Mouse (Mus musculus): ENCODE measurements at regions not wholly inside any gene's neighbourhood (a gene's known extent, or its start where the extent isn't known, plus 50 kb on each side); places are given as distances from the start of the nearest gene placed in this dataset.
A peak's percentile ranks its signal among the peaks of the same experiment; 100 is the strongest.

DNA sequence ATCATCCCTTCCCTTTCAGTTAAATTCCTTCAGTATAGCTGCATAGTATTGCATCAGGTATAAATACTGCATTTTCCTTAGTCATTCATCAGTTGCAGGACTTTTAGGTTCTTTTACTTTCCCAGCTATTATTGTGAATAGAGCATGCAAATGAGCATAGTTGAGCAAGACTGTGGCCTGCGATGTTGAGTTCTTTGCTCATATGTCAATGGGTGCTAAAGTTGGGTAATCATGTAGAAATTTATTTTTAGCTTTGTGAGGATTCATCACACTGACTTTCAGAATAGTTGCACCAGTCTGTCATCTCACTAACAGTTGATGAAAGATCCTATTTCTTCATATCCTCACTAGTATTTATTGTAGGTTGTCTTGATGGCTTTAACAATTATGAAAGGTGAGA is 380.3 kb upstream of the Arrdc3 start:
- no peak for DNase-seq

GRCm38 (mm10) chr13:80514171-80514981 is 368.8 kb upstream of the Arrdc3 start:
- no peak for DNase-seq

DNA sequence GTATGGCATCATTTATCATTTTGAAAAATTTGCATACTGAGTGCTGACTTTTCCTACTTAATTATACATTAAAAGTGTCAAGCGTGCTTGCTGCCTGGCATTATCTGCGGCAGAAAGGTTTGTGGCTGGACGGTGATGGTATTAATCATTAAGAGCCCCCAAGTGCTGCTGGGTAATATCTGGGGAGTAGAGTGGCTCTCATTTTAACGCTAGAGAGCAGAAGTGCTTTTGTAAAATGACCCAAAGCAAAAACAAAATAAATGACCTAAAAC is 368.3 kb upstream of the Arrdc3 start:
- DNase-seq, result no peak

DNA sequence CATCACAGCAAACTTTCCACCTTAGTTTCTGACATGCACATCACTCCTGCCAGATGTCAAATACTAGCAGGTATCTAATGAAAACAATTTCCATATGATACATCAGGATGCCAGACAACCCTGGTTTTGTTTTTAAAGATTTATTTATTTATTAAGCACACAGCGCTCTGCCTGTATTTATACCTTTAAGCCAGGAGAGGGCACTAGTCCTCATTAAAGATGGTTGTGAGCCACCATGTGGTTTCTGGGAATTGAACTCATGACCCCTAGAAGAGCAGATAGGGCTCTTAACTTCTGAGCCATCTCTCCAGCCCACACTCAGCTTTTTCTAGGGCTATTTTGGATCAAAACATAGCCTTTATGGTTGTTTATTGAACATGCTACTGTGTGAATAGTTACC is 364.3 kb upstream of the Arrdc3 start:
- DNase-seq, result no peak

DNA sequence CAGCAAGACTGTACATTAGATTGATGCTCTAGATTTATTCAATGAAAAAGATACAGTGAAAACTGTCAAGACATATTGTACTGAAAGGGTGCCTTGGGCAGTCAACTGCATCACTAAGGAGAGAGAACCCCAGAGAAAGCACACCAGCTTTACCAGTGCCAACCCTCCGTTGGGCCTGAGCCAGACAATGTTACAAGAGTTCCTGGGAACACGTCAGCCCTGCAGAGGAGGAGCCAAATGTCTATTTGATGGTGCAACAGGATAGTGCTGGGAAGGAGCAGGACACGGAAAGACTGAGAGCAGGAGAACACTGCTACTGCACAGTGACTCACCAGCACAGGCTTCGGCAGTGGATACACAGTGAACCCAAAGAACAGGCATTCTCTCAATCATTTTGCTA is 363.4 kb upstream of the Arrdc3 start:
- DNase-seq, result no peak

- no peak for DNase-seq
These were observed 347.3 kb upstream of the Arrdc3 start for GRCm38 (mm10) chr13:80535755-80536350.

GRCm38 (mm10) chr13:80544951-80545350 is 338.2 kb upstream of the Arrdc3 start:
- DNase-seq, result no peak

- DNase-seq, result peak; percentile 58
These were observed 326.0 kb upstream of the Arrdc3 start for GRCm38 (mm10) chr13:80557156-80557555.

All from gastrocnemius, postnatal 25 days (tissue).